Mouse (Mus musculus) liver, embryonic 14.5 days (tissue): ENCODE measurements around the gene Mettl24. TPM values are rescaled to one million over a fixed set of nuclear protein-coding genes. Genes with fewer than 3 reads are reported as not detected.

Experiments
- ATAC-seq: fragments of 200-750 bp; cut with Nextera tagmentation; 2 replicates; pipeline ENCODE4 v1.8.0; 2017; ENCODE audit warnings: moderate number of reproducible peaks, mild to moderate bottlenecking, moderate library complexity; ENCODE audit not compliant: insufficient read depth
- DNase-seq, 3 experiments: peaks; one replicate each; pipeline ENCODE4 v3.0.0-alpha.2; 2012 to 2013; ENCODE audit warnings: low read depth in 3 of 3, low spot score in 3 of 3
- H3K27ac ChIP-seq: fragments of 300-500 bp; sonication (generic); 2 replicates; pipeline ENCODE4 v1.5.1; 2014; ENCODE audit warnings: moderate library complexity, mild to moderate bottlenecking, control low read depth, inconsistent platforms
- H3K27me3 ChIP-seq: fragments of 300-500 bp; sonication (generic); 2 replicates; pipeline ENCODE4 v1.6.1; 2014; ENCODE audit warnings: mild to moderate bottlenecking, low read length, moderate library complexity; ENCODE audit not compliant: control insufficient read depth, insufficient read depth
- H3K36me3 ChIP-seq: fragments of 300-500 bp; sonication (generic); replicated peaks from 2 replicates; pipeline ENCODE4 v1.6.1; 2014; ENCODE audit warnings: low read depth; ENCODE audit not compliant: control insufficient read depth, insufficient read depth
- H3K4me1 ChIP-seq, 2 experiments: fragments of 200-500 bp in 1 of 2; fragments of 300-500 bp in 1 of 2; sonication (generic) in 1 of 2; replicated peaks; 2 replicates each; pipeline ENCODE4 v1.6.1; 2012 to 2014; ENCODE audit warnings: antibody characterized with exemption in 1 of 2, inconsistent platforms in 1 of 2, low read length in 1 of 2; ENCODE audit not compliant: control insufficient read depth in 2 of 2, insufficient read depth in 2 of 2
- H3K4me2 ChIP-seq: fragments of 300-500 bp; sonication (generic); 2 replicates; pipeline ENCODE4 v1.6.1; 2014; ENCODE audit warnings: low read depth, mild to moderate bottlenecking, control low read depth, moderate library complexity
- H3K4me3 ChIP-seq, 2 experiments: fragments of 200-500 bp in 1 of 2; fragments of 300-500 bp in 1 of 2; sonication (generic) in 1 of 2; 2 replicates each; pipeline ENCODE4 v1.5.1; 2012 to 2014; ENCODE audit warnings: low read depth in 2 of 2, low read length in 2 of 2, mild to moderate bottlenecking in 2 of 2, control low read depth in 1 of 2, inconsistent platforms in 1 of 2, moderate library complexity in 1 of 2; ENCODE audit not compliant: insufficient read depth in 1 of 2
- H3K9ac ChIP-seq: fragments of 300-500 bp; sonication (generic); replicated peaks from 2 replicates; pipeline ENCODE4 v1.6.1; 2014; ENCODE audit warnings: mild to moderate bottlenecking, control low read depth, moderate library complexity
- H3K9me3 ChIP-seq: fragments of 300-500 bp; sonication (generic); 2 replicates; pipeline ENCODE4 v1.6.1; 2016; ENCODE audit warnings: low read length, mixed read lengths; ENCODE audit not compliant: control insufficient read depth
- CTCF ChIP-seq: IDR thresholded peaks from 2 replicates; pipeline ENCODE4 v1.5.1; 2016; ENCODE audit warnings: antibody characterized with exemption, low read depth, control low read depth
- EP300 ChIP-seq: IDR thresholded peaks from 2 replicates; pipeline ENCODE4 v1.6.1; 2016; ENCODE audit warnings: antibody characterized with exemption, low read depth
- WGBS: fragments of 180-500 bp; shearing (Covaris S2); extraction: QIAGEN DNeasy Blood & Tissue Kit; methylation state at CpG from one replicate; pipeline ENCODE4 v1.1.7; 2014; ENCODE audit not compliant: insufficient replicate concordance; 5-methylcytosine and 5-hydroxymethylcytosine counted together
- polyA plus RNA-seq, 2 experiments: library from polyadenylated mRNA; depleted of rRNA in 1 of 2; stranded (reverse) in 1 of 2; unstranded in 1 of 2; fragments of >200 nt; fragmentation: Nextera tagmentation in 1 of 2; extraction: Ambion mirVana in 1 of 2; gene quantifications; 2 replicates each; pipeline versions ENCODE4 v1.2.1 to v1.2.3; 2012 to 2014

Mettl24 gene
- polyA plus RNA-seq, 2 experiments, result 0.18 to 0.33 TPM

GRCm38 (mm10) chr10:40640406-40640805 is 42.7 kb upstream of the Mettl24 start:
- 77% methylated on average over 4 of the region's 4 CpGs for WGBS
- no peak for ATAC-seq

GRCm38 (mm10) chr10:40641901-40642300 is 41.2 kb upstream of the Mettl24 start:
- no peak for DNase-seq
- no peaks in the 10 kb centered on the region for H3K36me3 ChIP-seq
- no peaks in the 10 kb centered on the region for H3K27me3 ChIP-seq
- no peak overlapping the region for H3K4me3 ChIP-seq
- no peaks in the 10 kb centered on the region for H3K9me3 ChIP-seq
- no peak overlapping the region for H3K9ac ChIP-seq
- H3K4me1 ChIP-seq, result no peaks in the 10 kb centered on the region
- TF ChIP-seq EP300, result no peak
- no peak for TF ChIP-seq CTCF
- ATAC-seq, result no peak
- WGBS, result 78% methylated on average over 7 of the region's 7 CpGs
- H3K4me2 ChIP-seq, result no peak overlapping the region
- H3K27ac ChIP-seq, result no peak overlapping the region

More at GRCm38 (mm10) chr10:40640406-40640805, 42.7 kb upstream of the Mettl24 start:
- no peaks in the 10 kb centered on the region for H3K9me3 ChIP-seq
- no peak for DNase-seq
- no peaks in the 10 kb centered on the region for H3K4me1 ChIP-seq
- H3K4me3 ChIP-seq, result no peak overlapping the region
- TF ChIP-seq CTCF, result no peak
- H3K9ac ChIP-seq, result no peak overlapping the region
- H3K36me3 ChIP-seq, result no peaks in the 10 kb centered on the region
- H3K27me3 ChIP-seq, result no peaks in the 10 kb centered on the region
- no peak overlapping the region for H3K4me2 ChIP-seq
- no peak overlapping the region for H3K27ac ChIP-seq

- H3K27me3 ChIP-seq, result no peaks in the 10 kb centered on the region
- no peak overlapping the region for H3K4me3 ChIP-seq
- H3K4me2 ChIP-seq, result no peak overlapping the region
- DNase-seq (no peak), ATAC-seq (no peak)
- H3K36me3 ChIP-seq, result no peaks in the 10 kb centered on the region
- H3K27ac ChIP-seq, result no peak overlapping the region
- TF ChIP-seq CTCF, result no peak
- TF ChIP-seq EP300, result no peak
- 31% methylated on average over 5 of the region's 5 CpGs for WGBS
- H3K9ac ChIP-seq, result no peak overlapping the region
- H3K9me3 ChIP-seq, result no peaks in the 10 kb centered on the region
- H3K4me1 ChIP-seq, result no peaks in the 10 kb centered on the region
These were observed 40.0 kb upstream of the Mettl24 start for GRCm38 (mm10) chr10:40643126-40643525.

GRCm38 (mm10) chr10:40644456-40644855 is 38.6 kb upstream of the Mettl24 start:
- H3K9me3 ChIP-seq, result no peaks in the 10 kb centered on the region
- H3K36me3 ChIP-seq, result no peaks in the 10 kb centered on the region
- DNase-seq (no peak), ATAC-seq (no peak)
- H3K4me2 ChIP-seq, result no peak overlapping the region
- no peak overlapping the region for H3K4me3 ChIP-seq
- TF ChIP-seq CTCF, result no peak
- TF ChIP-seq EP300, result no peak
- WGBS, result 63% methylated on average over 9 of the region's 9 CpGs
- no peaks in the 10 kb centered on the region for H3K27me3 ChIP-seq
- no peak overlapping the region for H3K9ac ChIP-seq
- no peaks in the 10 kb centered on the region for H3K4me1 ChIP-seq
- no peak overlapping the region for H3K27ac ChIP-seq

- no peak overlapping the region for H3K4me2 ChIP-seq
- H3K4me3 ChIP-seq, result no peak overlapping the region
- ATAC-seq (no peak), DNase-seq (no peak)
- no peaks in the 10 kb centered on the region for H3K36me3 ChIP-seq
- TF ChIP-seq CTCF, result no peak
- TF ChIP-seq EP300, result no peak
- H3K9me3 ChIP-seq, result no peaks in the 10 kb centered on the region
- H3K27ac ChIP-seq, result no peak overlapping the region
- no peaks in the 10 kb centered on the region for H3K27me3 ChIP-seq
- WGBS, result 41% methylated on average over 1 of the region's 1 CpGs
- no peak overlapping the region for H3K9ac ChIP-seq
- no peaks in the 10 kb centered on the region for H3K4me1 ChIP-seq
These were observed 37.7 kb upstream of the Mettl24 start for GRCm38 (mm10) chr10:40645346-40645745.
